Mouse (Mus musculus) thymus, adult 2 months (tissue): ENCODE results near the gene Dazap1.

Experiments used
- CTCF ChIP-seq: fragments of 200-500 bp; IDR thresholded peaks from 2 replicates; pipeline ENCODE4 v1.5.1; 2012; ENCODE audit warnings: mild to moderate bottlenecking, control low read depth, low read length, moderate library complexity, borderline replicate concordance; ENCODE audit not compliant: control insufficient read depth, poor library complexity, insufficient read depth; ENCODE audit errors: extremely low read depth
- POLR2A ChIP-seq: fragments of 200-500 bp; IDR thresholded peaks from 2 replicates; pipeline ENCODE4 v1.6.1; 2012; ENCODE audit warnings: mild to moderate bottlenecking, low read length, control low read depth, moderate library complexity; ENCODE audit not compliant: control insufficient read depth, poor library complexity, insufficient read depth; ENCODE audit errors: extremely low read depth

- TF ChIP-seq POLR2A (no peak), CTCF (no peak)
Measured at GRCm38 (mm10) chr10:80282481-80283441, 21.5 kb downstream of the Dazap1 start.
